Mouse (Mus musculus): ENCODE data around the gene Adra1b. TPM values are rescaled to one million over a fixed set of nuclear protein-coding genes. Genes with fewer than 3 reads are reported as not detected.

Gene Adra1b
- polyA plus RNA-seq, 1 experiment from 2014 or later = 0.15 TPM

DNA sequence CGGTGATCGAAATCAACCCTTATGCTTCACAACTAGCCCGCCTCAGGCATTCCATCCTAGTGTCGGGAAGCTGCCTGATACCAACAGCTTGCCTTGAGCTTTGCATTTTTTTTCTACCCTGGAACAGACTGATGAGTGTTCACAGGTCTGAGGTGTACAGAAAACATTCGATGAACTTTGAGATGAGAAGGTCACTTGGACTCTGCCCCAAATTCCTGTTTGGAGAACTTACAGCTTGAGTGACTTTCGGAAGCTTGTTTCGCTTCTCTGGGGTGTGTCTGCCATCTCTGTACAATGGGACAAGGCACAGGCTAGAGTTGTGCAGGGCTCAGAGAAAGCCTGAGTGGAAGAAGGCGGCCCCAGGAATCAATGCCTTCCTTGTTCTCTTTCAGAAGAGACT, 12.3 kb downstream of the Adra1b start:
- Histone ChIP-seq H3K27ac (no peak overlapping the region), H3K4me1 (no peaks in the 10 kb centered on the region), H3K36me3 (replicated peaks) (no peaks in the 10 kb centered on the region), H3K27me3 (ENCODE audit: poor library complexity, severe bottlenecking) (no peaks in the 10 kb centered on the region), H3K4me3 (no peak overlapping the region), H3K9me3 (no peaks in the 10 kb centered on the region)
- 85% methylated on average over 8 of the region's 8 CpGs for WGBS
- DNase-seq (ENCODE audit: extremely low spot score, low spot score) = no peak

DNA sequence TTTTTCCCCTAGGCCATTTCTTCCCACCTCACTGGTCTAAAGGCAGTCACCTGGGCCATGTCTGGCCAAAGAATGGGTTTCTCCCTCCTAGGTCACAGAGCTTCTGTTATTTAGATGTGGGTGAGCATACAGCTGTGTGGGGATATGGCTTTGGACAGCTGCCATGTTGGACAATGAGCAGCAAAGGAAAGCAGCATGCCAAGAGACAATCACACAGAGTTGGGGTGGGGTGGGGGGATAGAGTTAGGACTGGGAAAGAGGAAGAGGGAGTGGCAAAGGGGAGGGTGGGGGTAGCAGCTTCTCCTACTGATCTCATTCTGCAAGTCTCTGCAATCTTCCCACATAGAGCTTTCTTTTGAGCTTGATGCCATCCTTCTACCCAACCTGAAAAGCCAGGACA, 13.4 kb downstream of the Adra1b start:
- no peak for DNase-seq (ENCODE audit: extremely low spot score, low spot score)
- Histone ChIP-seq H3K9me3 (no peaks in the 10 kb centered on the region), H3K27ac (no peak overlapping the region), H3K27me3 (ENCODE audit: poor library complexity, severe bottlenecking) (no peaks in the 10 kb centered on the region), H3K4me3 (no peak overlapping the region), H3K4me1 (no peaks in the 10 kb centered on the region), H3K36me3 (replicated peaks) (no peaks in the 10 kb centered on the region)

DNA sequence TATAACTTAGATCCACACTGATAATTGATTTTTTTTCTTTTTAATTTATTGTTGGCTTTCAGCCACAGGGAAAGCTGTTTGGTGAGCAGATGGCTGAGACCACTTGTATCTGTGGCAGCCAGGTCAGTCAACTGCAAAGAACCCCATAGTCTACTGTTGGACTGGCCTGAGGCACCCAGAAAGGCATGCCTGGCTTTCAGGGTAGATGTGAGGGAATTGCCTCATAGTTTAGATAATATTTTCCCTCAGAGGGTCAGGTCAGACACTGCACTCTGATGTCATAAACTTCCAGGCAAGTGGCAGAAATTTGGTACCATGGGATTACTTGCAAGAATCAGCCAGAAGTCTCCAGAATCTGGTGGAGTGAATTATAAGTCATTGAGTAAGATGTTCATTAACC, 16.5 kb downstream of the Adra1b start:
- H3K9me3 ChIP-seq = no peaks in the 10 kb centered on the region
- no peak overlapping the region for H3K27ac ChIP-seq

GRCm38 (mm10) chr11:43883641-43884181, 17.3 kb downstream of the Adra1b start:
- H3K4me1 ChIP-seq = no peaks in the 10 kb centered on the region
- no peaks in the 10 kb centered on the region for H3K27me3 ChIP-seq (ENCODE audit: poor library complexity, severe bottlenecking)
- 92% methylated on average over 5 of the region's 5 CpGs for WGBS
- H3K9me3 ChIP-seq = no peaks in the 10 kb centered on the region
- no peak overlapping the region for H3K27ac ChIP-seq
- H3K36me3 ChIP-seq (replicated peaks) = no peaks in the 10 kb centered on the region
- DNase-seq (ENCODE audit: extremely low spot score, low spot score) = no peak
- H3K4me3 ChIP-seq = no peak overlapping the region

More for the DNA sequence above, 16.5 kb downstream of the Adra1b start:
- Histone ChIP-seq H3K4me1 (no peaks in the 10 kb centered on the region), H3K36me3 (replicated peaks) (no peaks in the 10 kb centered on the region), H3K4me3 (no peak overlapping the region), H3K27me3 (ENCODE audit: poor library complexity, severe bottlenecking) (no peaks in the 10 kb centered on the region)
- DNase-seq (ENCODE audit: extremely low spot score, low spot score) = no peak

DNA sequence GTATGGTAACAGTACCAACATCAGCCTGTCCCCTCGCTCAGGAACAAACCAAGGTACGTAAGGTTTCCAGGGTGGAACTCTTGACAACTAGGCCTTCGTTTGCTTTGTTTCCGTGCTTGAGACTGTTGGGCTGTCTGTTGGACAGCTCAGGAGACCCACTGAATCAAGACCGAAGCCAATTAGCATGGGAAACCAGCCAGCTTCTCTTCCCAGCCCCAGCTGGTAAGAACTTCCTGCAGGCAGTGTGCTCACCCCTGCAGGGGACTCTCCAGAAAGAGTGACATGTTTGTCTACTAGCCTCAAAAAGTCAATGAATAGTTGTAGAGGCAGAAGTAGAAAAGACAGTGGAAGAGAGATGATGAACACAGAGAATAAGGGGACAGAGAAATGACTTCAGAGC, 23.8 kb downstream of the Adra1b start:
- H3K27ac ChIP-seq = no peak overlapping the region
- no peaks in the 10 kb centered on the region for H3K4me1 ChIP-seq
- no peaks in the 10 kb centered on the region for H3K27me3 ChIP-seq (ENCODE audit: poor library complexity, severe bottlenecking)
- no peak for DNase-seq (ENCODE audit: extremely low spot score, low spot score)
- no peaks in the 10 kb centered on the region for H3K36me3 ChIP-seq (replicated peaks)
- H3K4me3 ChIP-seq = no peak overlapping the region
- 86% methylated on average over 5 of the region's 5 CpGs for WGBS
- no peaks in the 10 kb centered on the region for H3K9me3 ChIP-seq

GRCm38 (mm10) chr11:43867721-43868281, 33.2 kb downstream of the Adra1b start:
- Histone ChIP-seq H3K9me3 (no peaks in the 10 kb centered on the region), H3K4me1 (peaks cover 3% of the 10 kb centered on the region; the same call in 1 of the 2 replicates)
- 72% methylated on average over 4 of the region's 4 CpGs for WGBS

GRCm38 (mm10) chr11:43865298-43866165, 35.5 kb downstream of the Adra1b start:
- WGBS = 91% methylated on average over 6 of the region's 6 CpGs

More at GRCm38 (mm10) chr11:43867721-43868281, 33.2 kb downstream of the Adra1b start:
- DNase-seq (ENCODE audit: extremely low spot score, low spot score) = peak; percentile 7
- no peak overlapping the region for H3K4me3 ChIP-seq
- no peaks in the 10 kb centered on the region for H3K27me3 ChIP-seq (ENCODE audit: poor library complexity, severe bottlenecking)
- H3K27ac ChIP-seq = no peak overlapping the region
- H3K36me3 ChIP-seq (replicated peaks) = no peaks in the 10 kb centered on the region

GRCm38 (mm10) chr11:43853046-43853445, 48.0 kb downstream of the Adra1b start:
- WGBS = 84% methylated on average over 6 of the region's 6 CpGs
- H3K27me3 ChIP-seq (ENCODE audit: poor library complexity, severe bottlenecking) = no peaks in the 10 kb centered on the region
- no peaks in the 10 kb centered on the region for H3K4me1 ChIP-seq
- peak; percentile 11 for DNase-seq (ENCODE audit: extremely low spot score, low spot score)
- no peak overlapping the region for H3K27ac ChIP-seq
- H3K9me3 ChIP-seq = no peaks in the 10 kb centered on the region
- no peaks in the 10 kb centered on the region for H3K36me3 ChIP-seq (replicated peaks)
- no peak overlapping the region for H3K4me3 ChIP-seq

More at GRCm38 (mm10) chr11:43865298-43866165, 35.5 kb downstream of the Adra1b start:
- Histone ChIP-seq H3K9me3 (no peaks in the 10 kb centered on the region), H3K4me1 (peaks cover 3% of the 10 kb centered on the region; the same call in 1 of the 2 replicates), H3K4me3 (no peak overlapping the region), H3K27me3 (ENCODE audit: poor library complexity, severe bottlenecking) (no peaks in the 10 kb centered on the region), H3K27ac (no peak overlapping the region), H3K36me3 (replicated peaks) (no peaks in the 10 kb centered on the region)
- peak; percentile 8 for DNase-seq (ENCODE audit: extremely low spot score, low spot score)

DNA sequence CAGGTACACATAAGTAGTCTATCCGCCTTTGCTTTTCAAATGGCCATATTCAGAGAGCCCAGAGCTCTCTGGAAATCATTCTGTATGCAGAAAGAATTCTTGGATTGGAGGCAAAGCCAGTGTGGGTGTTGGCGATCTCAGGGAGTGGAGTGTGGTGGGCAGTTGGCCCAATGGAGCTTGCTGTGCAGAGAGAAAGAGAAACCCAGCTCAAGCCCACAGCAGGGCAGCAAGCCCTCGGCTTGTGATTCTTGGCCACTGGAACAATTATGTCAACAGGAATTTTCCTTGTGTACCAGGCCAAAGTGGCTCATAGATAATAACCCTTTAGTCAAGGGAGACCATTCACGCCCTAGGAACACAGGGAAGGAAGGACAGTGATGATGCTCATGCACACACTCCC, 53.0 kb downstream of the Adra1b start:
- 92% methylated on average over 4 of the region's 4 CpGs for WGBS
- H3K4me3 ChIP-seq = no peak overlapping the region
- peak; percentile 8 for DNase-seq (ENCODE audit: extremely low spot score, low spot score)
- no peaks in the 10 kb centered on the region for H3K9me3 ChIP-seq
- H3K4me1 ChIP-seq = no peaks in the 10 kb centered on the region
- H3K36me3 ChIP-seq (replicated peaks) = no peaks in the 10 kb centered on the region
- no peaks in the 10 kb centered on the region for H3K27me3 ChIP-seq (ENCODE audit: poor library complexity, severe bottlenecking)
- H3K27ac ChIP-seq = no peak overlapping the region

GRCm38 (mm10) chr11:43841596-43841995, 59.4 kb downstream of the Adra1b start:
- Histone ChIP-seq H3K9me3 (no peaks in the 10 kb centered on the region), H3K4me3 (no peak overlapping the region), H3K4me1 (peaks cover 2% of the 10 kb centered on the region), H3K27ac (no peak overlapping the region), H3K36me3 (replicated peaks) (no peaks in the 10 kb centered on the region), H3K27me3 (ENCODE audit: poor library complexity, severe bottlenecking) (peaks cover 19% of the 10 kb centered on the region)
- 70% methylated on average over 10 of the region's 10 CpGs for WGBS
- no peak for DNase-seq (ENCODE audit: extremely low spot score, low spot score)

DNA sequence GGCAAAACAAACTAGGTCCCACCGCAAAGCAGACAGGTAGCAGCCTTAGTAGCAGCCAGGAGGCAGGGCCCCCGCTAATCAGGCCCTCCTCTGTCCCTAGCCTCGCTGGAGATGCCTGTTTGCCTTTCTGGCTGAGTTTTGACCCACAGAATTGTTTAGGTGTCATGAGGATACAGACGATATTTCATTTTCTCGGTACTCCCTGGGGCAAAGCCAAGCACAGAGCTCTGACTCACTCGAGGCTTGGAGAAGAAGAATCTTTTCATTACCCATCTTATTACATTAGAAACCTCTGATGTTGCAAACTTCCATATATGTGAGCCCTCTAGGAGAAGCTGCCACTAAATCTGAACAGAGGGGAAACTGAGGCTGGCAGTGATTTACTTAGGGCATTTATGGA, 60.5 kb downstream of the Adra1b start:
- Histone ChIP-seq H3K9me3 (no peaks in the 10 kb centered on the region), H3K4me3 (no peak overlapping the region), H3K27ac (no peak overlapping the region), H3K4me1 (peaks cover 12% of the 10 kb centered on the region), H3K36me3 (replicated peaks) (no peaks in the 10 kb centered on the region), H3K27me3 (ENCODE audit: poor library complexity, severe bottlenecking) (peaks cover 30% of the 10 kb centered on the region)
- WGBS = 78% methylated on average over 6 of the region's 6 CpGs
- DNase-seq (ENCODE audit: extremely low spot score, low spot score) = no peak

GRCm38 (mm10) chr11:43835880-43836740, 64.9 kb downstream of the Adra1b start:
- peak overlapping the region; percentile 71 for H3K27ac ChIP-seq
- no peaks in the 10 kb centered on the region for H3K36me3 ChIP-seq (replicated peaks)
- H3K27me3 ChIP-seq (ENCODE audit: poor library complexity, severe bottlenecking) = peaks cover 63% of the 10 kb centered on the region
- peaks cover 12% of the 10 kb centered on the region for H3K4me1 ChIP-seq
- WGBS = 6% methylated on average over 68 of the region's 68 CpGs
- no peaks in the 10 kb centered on the region for H3K9me3 ChIP-seq
- DNase-seq (ENCODE audit: extremely low spot score, low spot score) = peak; percentile 80
- peak overlapping the region; percentile 64 for H3K4me3 ChIP-seq

Data from forebrain, embryonic 10.5 days (tissue).